Mouse (Mus musculus) frontal cortex, adult 2 months (tissue): ENCODE results near the gene Atg3. TPM values are rescaled to one million over a fixed set of nuclear protein-coding genes. Genes with fewer than 3 reads are reported as not detected.

Experiments used
- DNase-seq, 2 experiments: peaks; one replicate each; pipeline ENCODE4 v3.0.0; 2022; ENCODE audit warnings: low spot score in 1 of 2; ENCODE audit errors: extremely low spot score in 1 of 2
- polyA plus RNA-seq: library from polyadenylated mRNA; depleted of rRNA; stranded (reverse); fragments of >200 nt; gene quantifications from 2 replicates; pipeline ENCODE4 v1.2.3, GENCODE M21; 2012; rRNA removed

The Atg3 gene
- 34.4 and 39.3 TPM in 2 replicates for polyA plus RNA-seq

DNA sequence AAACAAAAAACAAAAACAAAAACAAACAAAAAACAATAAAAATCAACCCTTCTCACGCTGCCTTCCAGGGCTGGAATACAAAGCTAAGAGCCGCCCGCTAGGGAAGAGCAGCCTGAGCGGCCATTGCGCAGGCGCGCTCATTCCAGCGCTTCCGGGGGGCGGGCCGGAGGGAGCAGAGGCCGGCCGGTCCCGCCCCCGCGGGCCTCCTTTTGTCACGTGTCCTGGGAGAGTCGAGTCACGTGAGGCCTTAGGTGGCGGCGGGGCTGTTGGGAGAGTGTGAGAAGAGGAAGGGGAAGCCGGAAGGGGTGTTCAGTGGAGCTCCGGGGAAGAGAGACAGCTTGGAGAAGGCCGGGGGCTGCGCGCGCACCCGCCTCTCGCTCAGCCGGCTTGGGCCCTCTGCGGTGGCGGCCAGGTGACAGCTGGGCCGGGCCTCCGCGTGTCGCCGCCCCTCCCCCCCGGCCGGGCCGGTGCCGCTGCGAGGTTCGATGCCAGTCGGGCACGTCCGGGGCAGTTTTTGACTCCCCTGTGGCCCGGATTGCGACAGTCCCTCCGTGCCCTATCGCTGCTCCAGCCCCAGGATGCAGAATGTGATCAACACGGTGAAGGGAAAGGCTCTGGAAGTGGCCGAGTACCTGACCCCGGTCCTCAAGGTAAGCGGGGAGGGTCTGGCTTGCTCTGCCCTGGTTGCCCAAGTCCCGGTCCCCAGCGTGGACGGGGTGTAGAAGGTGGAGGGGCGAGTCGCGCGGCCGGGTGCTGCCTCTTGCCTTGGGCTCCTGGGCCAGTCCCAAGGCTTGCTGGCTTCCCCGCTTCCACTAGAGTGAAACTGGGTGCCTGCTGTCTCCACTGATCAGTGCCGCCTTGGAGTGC is at the start of gene Atg3, which contains the start of gene Slc35a5:
Atg3 (plus strand) TSS at position 264 of the 867 bp plus-strand sequence.
Slc35a5 (minus strand) TSS at position 185 of the 867 bp plus-strand sequence.
- DNase-seq = peak; percentile 90 to 96

DNA sequence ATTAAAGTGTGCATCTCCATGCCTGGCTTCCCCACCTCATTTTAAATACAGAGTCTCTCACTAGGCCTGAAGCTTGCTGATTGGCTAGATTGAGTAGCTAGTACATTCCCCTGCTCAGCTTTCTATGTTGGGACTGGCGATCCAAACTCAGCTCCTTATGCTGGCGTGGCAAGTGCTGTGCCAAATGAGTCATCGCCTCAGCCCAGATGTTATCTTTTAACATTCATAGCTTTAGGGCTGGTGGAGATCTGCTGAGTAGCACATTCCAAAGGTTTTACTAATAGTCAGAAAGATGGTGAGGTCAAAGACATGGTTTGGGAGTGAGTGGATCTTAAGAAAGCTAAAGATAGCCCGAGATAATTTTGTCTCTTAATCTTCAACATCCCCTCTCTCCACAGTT is 48.1 kb upstream of the Atg3 start:
- peak in 1 of 2 experiments; percentile 55 for DNase-seq

DNA sequence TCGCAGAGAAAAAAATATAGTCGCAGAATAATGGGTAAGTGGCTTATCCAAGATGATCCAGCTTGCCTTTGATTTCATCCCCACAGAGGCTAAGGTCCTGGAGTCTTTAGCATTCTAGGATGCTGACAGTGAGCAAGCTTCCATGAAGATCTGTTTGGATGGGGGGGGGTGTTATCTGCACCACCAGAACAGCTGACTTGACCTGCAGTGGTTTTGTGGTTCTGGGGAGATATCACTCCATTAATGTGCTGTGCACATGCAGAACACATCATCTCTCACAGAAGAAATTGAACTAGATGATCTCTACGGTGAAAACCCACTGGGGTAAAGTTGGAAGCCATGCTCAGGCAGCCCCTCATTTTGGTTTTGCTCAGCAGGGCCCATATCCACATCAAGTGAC is 41.4 kb upstream of the Atg3 start:
- DNase-seq = no peak

DNA sequence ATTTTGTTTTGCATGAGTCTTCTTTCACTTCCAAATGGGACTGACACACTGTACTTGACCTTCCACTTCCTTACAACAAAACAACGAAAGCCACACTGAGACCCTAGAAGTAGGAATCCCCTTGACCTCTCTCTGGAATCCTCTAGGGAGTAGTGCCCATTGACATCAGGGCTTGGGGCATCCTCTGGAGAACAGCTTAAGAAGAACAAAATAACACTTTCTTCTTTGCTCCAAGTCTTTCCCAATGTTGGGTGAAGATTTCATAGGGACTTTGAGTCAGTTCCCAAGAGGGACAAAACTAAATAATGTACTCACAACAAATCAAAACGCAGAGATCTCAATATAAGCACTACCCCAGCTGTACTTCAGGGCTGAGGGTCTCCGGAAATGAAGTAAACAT is 39.8 kb upstream of the Atg3 start:
- DNase-seq = no peak

DNA sequence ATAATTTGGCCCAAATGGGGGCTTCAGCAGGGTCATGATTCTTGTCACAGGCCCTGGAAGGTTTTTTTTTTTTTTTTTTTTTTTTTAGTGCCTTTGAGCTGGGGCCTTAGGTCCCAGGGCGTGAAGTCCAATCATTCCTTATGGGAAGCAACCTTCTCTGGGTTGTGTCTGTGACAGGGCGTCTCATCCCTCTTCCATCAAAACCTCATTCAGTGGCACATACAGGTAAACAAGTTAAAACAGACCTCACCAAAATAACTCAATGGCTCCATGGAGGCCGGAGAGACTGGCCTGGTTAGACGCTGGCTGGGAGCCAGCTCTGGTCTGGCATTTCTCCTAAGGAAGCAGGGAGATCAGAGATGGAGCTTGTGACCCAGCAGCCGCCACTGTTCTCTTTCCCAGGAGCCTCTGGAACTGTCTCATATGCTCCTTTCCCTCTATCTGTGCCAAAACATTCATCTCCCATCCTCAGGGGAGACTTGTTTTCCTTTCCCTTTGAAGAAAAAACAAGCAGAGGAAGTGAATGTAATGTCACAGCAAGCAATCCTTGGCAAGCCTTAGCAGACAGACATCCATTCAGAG is 37.6 kb upstream of the Atg3 start:
- peak in 1 of 2 experiments; percentile 51 for DNase-seq

DNA sequence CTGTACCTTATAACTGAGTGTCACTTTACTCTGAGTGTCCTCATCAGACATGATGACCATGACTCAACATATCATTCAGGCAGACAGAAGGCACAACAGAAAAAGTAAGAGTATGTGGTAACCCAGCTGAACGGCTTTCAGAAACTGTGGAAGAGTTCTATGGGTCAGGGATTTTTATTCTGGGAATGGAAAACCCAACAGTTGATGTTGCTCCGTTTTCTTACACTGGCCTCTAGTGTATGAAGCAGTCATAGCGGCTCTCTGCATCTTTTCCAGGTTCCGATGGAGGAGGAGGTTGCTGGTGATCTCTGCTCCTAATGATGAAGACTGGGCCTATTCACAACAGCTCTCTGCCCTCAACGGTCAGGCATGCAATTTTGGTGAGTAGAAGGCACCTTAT is 36.0 kb upstream of the Atg3 start:
- DNase-seq = peak in 1 of 2 experiments; percentile 64

DNA sequence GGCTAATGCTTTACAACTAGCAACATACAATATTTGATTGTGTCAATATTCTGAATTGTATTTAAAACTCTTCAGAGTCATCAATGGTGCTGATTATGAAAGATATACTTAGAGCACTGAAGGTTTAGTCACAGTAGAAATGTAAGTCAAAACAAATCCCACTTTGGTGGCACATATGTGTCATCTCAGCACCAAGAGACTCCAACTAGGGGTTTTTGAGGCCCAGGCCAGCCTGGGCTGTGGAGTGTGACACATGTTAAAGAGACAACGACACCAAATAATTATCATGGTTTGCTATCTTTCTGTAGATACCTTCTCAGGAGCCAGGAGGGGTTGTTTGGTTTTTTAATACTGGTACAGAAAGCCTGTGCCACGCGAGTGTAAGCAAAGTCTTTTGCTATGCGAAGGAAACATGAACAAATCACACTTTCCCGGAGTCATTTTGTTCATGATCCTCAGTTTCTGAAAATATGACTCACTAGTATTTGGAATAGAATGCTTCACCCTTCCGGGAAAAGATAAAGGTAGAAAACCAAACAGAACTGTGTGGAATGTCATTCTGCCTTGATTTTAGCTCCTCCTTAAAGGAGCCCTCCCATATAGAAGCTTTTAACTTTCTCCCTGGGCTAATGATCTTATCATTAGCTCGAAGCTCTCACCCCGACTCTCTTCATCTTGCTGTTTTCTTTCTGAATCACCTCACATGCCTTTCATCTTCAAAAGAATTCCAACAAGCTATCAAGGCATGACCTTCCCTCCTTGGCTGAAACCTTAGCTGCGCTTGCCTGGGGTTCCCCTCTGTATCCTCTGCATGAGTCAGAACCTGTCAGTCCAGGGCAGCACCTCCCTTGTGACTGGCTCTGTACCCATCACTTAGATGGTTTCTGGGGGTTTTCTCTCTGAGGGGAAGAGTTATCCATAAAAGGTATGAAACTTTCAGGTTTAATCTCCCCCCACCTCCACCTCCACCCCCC is 34.1 kb upstream of the Atg3 start:
- DNase-seq = no peak

DNA sequence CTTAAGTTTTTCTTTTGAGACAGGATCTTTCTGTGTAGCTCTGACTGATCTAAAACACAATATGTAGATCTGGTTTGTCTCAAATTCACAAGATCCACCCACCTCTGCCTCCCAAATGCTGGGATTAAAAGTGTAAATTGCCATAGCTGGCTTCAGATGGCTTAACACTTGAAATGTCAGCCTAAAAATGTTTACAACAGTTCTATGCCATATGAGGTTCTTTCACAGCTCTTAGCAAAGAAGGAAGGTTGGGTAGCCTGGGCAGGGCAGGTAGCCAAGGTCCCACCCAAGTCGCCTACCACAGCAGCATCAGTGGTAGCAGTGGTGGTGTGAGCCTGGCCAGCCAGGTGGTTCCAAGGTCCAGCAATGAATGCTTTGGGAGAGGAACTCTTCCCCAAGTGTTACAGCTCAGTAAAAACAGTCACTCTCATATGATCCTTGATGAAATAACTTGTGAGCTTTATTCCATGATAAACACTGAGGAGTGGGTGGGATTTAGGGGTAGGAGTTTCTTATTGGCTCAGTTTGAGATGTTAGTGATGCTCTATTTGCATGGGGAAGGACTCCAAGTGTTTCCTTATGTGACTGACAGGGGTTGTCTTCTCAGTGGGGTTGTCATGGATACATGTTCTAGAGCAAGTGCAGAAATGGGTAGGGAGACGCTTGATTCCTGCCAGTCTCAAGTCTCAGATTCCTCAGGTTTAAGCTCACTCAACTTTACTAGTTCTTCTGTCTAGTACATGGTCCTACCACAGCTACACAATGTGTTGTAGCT is 30.5 kb upstream of the Atg3 start:
- peak; percentile 74 to 77 for DNase-seq

DNA sequence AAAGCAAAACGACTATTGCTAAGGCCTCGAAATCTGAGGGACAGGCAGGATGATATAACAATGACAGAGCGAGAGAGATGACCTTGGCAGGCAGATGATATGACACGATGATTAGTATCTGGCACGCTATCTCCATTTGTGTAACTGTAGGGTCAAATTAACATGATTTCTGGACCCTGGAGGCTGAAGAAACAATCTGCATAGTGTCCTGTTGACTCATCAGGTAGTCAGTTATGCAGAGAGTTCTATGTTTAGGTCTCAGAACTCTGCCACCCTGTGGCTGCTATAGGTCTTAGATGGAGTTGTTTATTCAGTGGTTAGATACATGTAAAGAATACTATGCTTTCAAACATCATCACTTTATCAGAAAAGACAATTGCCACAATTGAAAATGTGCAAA is 16.9 kb upstream of the Atg3 start:
- DNase-seq = no peak

DNA sequence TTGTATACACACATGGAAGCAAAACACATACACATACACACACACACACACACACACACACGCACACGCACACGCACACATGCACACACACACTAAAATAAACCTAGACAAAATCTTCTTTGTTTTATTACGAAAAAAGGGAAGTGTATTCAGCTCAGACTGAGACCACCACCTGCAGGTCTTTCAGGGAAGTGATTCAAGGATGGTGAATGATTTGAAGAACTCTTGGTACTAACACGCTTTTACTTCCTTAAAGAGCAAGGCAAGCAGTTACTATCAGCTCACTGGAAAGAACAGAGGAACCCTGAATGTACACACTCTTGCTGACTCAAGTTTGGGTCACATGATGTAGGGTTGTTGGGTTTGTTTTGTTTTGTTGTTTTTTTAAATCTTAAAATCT is 16.0 kb upstream of the Atg3 start:
- DNase-seq = no peak

DNA sequence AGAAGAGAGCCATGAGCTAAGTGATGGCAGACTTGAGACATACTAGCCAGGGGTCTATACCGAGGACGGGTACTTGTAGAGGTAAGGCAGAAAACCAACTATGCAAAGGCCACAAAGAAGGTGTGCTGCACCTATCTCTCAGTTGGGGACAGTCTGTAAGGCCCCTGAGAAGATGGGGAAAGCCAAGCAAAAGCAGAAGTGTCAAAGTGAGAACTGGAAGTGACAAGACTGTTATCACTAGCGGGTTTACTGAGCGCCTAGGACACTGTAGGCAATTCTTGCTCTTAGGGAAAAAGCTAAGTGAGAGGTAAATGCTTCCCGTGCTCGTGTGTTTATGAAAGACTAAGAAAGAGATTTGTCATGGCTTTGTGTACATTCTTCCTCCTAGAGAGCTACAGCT is 13.5 kb upstream of the Atg3 start:
- no peak for DNase-seq

DNA sequence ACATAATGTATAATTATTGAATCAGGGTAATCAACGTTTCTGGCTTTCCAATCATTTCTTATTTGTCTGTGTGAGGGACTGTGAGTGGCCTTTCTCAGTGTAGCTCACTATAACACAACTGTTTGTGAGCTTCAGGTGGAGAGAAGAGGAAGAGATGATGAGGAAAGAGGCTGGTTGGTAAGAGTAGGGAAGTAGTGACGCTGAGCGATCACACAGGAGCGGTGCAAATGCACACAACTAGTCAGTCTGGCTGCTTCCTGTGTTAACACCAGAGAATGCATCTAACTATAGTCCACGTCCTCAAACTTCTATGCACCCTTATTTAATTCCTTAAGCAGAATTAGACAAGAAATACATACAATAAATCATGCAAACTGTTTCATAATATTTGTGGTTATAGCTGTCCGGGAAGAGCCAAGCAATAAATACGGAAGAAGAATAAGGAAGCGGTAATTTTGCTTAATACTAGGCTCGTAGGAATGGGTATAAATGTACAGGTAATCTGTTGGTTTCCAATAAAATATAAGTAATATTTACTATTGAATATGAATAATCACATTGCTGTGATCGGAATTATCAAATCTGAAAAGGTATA is 10.0 kb upstream of the Atg3 start:
- DNase-seq = no peak

DNA sequence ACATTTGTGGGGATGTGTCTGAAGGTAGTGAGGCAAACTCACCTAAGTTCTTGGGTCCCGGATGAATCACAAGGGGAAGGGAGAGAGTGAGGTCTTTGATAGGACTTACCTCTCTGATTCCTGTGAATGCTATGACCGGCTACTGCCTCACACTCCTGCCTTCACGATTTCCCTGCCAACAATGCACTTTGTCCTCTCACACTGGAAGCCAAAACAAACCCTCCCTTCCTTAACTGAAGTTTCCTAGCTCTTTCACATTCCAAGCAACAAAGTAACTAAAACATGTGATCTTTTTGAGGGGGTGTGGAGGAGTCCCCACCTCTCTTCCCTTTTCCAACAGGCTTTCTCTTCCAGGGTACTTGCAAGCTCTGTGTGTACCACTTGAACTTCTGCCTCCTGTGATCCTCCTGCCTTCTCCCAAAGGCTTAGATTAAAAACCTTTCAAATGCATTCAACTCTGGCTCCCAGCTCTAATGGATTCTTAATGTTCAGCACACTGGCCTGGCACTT is 3.8 kb upstream of the Atg3 start:
- DNase-seq = no peak

DNA sequence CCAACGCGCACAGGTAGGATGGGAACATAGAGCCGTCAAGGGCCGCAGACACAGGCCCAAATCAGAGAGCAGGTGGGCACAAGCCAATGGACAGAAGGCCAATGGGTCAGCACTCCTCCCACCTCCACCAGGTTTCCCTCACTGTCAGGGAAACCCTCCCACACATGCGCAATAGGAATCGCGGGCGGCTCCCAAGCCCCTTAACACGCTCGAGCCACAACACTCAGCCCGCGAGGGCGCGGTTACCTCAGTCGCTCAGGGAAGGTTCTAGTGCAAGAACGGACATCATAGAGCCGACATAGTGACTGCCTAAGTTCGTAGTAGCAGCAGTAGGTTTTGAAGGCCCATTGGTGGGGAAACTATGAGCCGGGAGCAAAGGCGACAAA is 456 bp upstream of the Atg3 start:
- peak; percentile 44 to 71 for DNase-seq

DNA sequence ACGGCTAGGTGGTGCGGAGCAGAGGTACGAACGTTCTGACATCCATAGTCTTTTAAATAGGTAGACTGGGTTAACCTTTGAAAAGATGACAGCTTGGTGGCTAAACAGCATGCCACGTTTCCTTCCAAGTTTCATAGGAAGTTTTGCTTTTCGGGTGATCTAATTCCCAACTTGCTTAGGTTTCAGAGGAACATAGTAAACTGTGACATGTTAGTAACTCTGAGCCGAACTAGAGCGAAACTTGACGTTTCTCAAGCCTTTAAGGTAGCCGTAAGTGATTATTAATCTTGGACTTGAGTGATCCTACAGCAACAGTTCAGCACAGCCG is 768 bp downstream of the Atg3 start:
- no peak for DNase-seq

DNA sequence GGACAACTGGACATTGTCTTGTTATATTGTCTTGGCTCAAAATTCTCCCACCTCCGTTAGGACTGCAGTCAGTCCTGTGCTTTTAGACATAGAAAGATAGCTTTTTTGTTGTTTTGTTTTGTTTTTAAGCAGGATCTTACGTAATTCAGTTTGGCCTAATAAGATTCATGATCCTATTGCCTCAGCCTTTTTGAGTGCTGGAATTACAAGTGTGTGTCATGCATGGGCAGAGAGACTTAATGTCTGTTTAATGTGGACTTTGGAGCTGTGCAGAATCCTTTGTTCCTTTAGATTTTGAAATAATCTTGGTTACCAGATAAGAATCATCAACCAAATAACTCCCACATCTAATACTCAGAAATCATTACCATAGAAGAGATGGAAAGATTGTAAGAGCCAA is 20.0 kb downstream of the Atg3 start:
- DNase-seq = no peak

DNA sequence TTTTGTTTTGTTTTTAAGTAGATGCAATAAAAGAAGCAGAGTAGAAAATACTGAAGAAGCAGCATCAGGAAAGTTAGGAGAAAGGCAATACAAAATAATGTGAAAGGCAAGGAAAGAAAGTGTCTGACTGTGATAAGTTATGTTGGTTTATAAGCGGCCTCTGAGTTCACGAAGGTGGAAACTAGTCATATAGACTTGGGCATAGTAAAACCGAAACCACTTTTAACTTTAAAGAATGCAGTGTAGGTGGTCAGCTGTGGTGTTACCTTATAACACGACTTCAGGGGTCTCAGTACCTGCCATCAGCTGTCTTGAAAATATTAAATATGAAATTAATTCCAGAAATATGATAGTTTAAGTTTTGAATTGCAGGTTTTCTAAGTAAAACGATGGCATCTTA is 23.2 kb downstream of the Atg3 start:
- DNase-seq = no peak

DNA sequence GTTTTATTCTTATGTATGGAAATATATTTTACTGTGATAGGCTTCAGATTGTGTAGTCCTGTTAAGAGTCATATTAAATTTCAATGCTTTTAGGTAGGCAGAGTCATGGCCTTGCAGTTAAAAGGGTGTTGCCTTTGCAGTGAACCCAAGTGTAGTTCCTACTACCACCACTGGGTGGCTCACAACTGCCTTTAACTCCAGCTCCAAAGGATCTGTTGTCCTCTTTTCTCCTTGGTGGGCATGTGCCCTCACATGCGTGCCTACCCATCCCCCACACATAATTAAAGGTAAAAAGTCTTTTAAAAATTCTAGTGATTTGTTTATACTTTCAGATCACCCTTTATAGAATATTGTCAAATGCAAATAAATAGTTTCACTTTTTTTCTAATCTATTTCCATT is 34.0 kb downstream of the Atg3 start:
- peak; percentile 51 to 92 for DNase-seq

DNA sequence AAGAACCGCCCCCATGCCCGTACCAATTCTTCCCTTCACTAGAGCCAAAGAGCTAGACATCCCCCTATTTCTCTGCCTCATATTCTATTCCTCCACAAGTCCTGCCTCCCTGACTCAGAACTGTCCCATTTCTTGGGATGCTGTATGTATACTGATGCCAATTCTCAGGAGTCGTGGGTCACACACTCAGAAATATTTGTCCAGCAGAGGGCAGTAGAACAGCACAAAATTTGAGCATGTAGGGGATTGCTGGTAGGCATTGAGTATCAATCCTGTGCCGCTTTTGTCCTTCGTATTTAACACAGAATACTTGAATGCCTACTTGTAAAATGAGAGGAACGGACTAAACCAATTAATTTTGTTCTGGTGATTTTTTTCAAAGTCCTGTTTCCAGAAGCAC is 38.2 kb downstream of the Atg3 start:
- DNase-seq = peak; percentile 31 to 93

DNA sequence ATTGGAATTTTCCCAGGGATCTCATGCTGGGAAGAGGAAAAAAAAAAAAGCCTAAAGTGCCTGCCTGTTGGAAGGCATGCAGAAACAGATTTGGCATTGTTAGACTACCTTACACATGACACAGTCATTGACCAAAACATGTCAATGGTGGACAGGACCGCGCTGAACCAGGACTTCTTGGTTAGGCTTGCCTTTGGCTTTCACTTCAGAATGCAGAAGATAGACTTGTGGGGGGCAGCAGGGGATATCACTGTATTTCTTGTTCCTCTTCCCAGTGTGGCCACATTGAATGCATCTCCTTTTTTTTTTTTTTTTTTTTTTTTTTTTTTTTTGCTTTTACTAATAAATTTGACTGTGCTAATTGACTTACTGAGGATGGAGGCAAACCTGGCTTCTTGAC is 42.8 kb downstream of the Atg3 start:
- DNase-seq = no peak
